Mouse (Mus musculus): ENCODE data around the gene Dqx1. TPM values are rescaled to one million over a fixed set of nuclear protein-coding genes. Genes with fewer than 3 reads are reported as not detected.

Dqx1 gene
- polyA plus RNA-seq, 1 experiment from 2014 or later = 24.0 TPM

- peak within 1 kb of the TSS; percentile 95 for H3K4me3 ChIP-seq (ENCODE audit: low read length)
- no peaks in the 10 kb centered on the region for H3K36me3 ChIP-seq (ENCODE audit: control insufficient read depth, insufficient read depth, low read length)
- peak within 1 kb of the TSS; percentile 97 for H3K9ac ChIP-seq (ENCODE audit: low read depth, low read length)
- under 1% methylated on average over 76 of the region's 76 CpGs for WGBS
- H3K4me1 ChIP-seq (ENCODE audit: control insufficient read depth, insufficient read depth, low read length) = peaks cover 16% of the 10 kb centered on the region
- peak; percentile 90 for ATAC-seq
- H3K9me3 ChIP-seq (ENCODE audit: control insufficient read depth, low read length) = no peaks in the 10 kb centered on the region
- H3K27ac ChIP-seq (ENCODE audit: low read length) = peak within 1 kb of the TSS; percentile 85
- peak within 1 kb of the TSS; percentile 78 for H3K4me2 ChIP-seq (ENCODE audit: low read depth, low read length)
- no peaks in the 10 kb centered on the region for H3K27me3 ChIP-seq (replicated peaks; ENCODE audit: control insufficient read depth, insufficient read depth, low read length)
These were observed 51.4 kb downstream of the Dqx1 start, which contains the start of gene Mrpl53 for GRCm38 (mm10) chr6:83108762-83109668. Gene Mrpl53, plus strand, starts transcription at chr6:83109040.

DNA sequence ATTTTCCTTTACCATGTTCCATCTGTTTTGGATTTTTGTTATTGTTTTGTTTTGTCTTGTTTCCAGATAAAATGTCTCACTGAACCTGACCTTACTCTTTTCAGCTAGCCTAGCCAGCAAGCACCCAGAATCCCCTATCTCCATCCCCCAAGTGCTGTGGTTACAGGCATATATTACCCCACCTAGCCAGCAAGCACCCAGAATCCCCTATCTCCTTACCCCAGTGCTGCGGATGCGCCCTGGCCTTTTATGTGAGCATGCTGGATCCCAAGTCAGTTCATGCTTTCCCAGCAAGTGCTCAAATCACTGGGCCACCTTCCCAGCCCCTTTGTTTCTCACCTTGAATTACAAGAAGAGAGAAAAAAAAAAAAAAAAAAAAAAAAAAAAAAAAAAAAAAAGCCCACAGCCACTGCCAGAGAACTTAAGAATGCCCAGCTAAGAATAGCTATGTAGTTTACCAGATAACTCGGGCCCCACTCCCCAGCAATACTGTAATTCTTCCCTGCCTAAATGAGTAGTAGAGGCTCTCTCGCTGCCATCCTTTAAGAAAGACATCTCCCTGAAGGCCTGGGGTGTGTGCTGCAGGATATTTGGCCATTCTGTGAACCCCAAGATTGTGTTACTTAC lies 54.0 kb downstream of the Dqx1 start:
- H3K9ac ChIP-seq (ENCODE audit: low read depth, low read length) = no peak overlapping the region
- H3K4me3 ChIP-seq (ENCODE audit: low read length) = no peak overlapping the region
- ATAC-seq = no peak
- no peaks in the 10 kb centered on the region for H3K9me3 ChIP-seq (ENCODE audit: control insufficient read depth, low read length)
- peaks cover 29% of the 10 kb centered on the region for H3K4me1 ChIP-seq (ENCODE audit: control insufficient read depth, insufficient read depth, low read length)
- 93% methylated on average over 4 of the region's 4 CpGs for WGBS
- no peak overlapping the region for H3K27ac ChIP-seq (ENCODE audit: low read length)
- no peaks in the 10 kb centered on the region for H3K36me3 ChIP-seq (ENCODE audit: control insufficient read depth, insufficient read depth, low read length)
- H3K27me3 ChIP-seq (replicated peaks; ENCODE audit: control insufficient read depth, insufficient read depth, low read length) = no peaks in the 10 kb centered on the region
- no peak overlapping the region for H3K4me2 ChIP-seq (ENCODE audit: low read depth, low read length)

DNA sequence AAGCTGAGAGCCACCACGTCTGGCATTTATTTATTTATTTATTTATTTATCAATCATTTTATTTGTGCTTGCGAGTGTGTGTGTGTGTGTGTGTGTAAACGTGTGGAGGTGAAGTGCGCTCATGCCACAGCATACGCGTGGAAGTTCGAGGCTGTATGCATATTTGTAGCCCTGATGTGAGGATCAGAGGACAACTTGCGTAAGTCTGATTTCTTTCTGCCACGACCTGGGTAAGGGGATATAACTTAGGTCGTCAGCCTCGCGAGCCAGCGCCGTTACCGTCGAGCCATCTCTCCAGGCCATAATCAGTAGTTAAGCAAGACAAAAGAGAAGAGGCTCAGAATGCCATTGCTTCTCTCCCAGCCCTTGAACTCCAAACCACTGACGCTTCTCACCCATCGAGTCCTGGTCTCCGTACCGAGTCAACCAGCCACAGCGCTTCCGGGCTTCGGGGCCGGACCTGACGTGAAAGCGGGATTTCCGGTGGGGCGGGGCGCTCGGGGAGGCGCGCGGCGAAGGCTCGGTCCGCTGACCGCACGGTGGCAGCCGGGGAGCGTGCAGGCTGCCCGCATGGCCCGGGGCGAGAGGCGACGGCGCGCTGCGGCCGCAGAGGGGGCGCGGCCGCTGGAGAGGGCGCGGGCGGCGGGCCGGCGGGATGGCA lies 57.5 kb downstream of the Dqx1 start, which contains the start of gene Mogs:
Gene Mogs (plus strand): TSS at position 486 of the 661 bp plus-strand sequence.
- 1% methylated on average over 44 of the region's 58 CpGs for WGBS
- Histone ChIP-seq H3K9ac (ENCODE audit: low read depth, low read length) (peak within 1 kb of the TSS; percentile 92), H3K4me1 (ENCODE audit: control insufficient read depth, insufficient read depth, low read length) (peaks cover 21% of the 10 kb centered on the region), H3K4me3 (ENCODE audit: low read length) (peak within 1 kb of the TSS; percentile 85), H3K36me3 (ENCODE audit: control insufficient read depth, insufficient read depth, low read length) (no peaks in the 10 kb centered on the region; the same call in 1 of the 2 replicates), H3K27ac (ENCODE audit: low read length) (peak within 1 kb of the TSS; percentile 87), H3K9me3 (ENCODE audit: control insufficient read depth, low read length) (no peaks in the 10 kb centered on the region), H3K4me2 (ENCODE audit: low read depth, low read length) (peak within 1 kb of the TSS; percentile 88), H3K27me3 (replicated peaks; ENCODE audit: control insufficient read depth, insufficient read depth, low read length) (no peaks in the 10 kb centered on the region)
- ATAC-seq = peak; percentile 92

DNA sequence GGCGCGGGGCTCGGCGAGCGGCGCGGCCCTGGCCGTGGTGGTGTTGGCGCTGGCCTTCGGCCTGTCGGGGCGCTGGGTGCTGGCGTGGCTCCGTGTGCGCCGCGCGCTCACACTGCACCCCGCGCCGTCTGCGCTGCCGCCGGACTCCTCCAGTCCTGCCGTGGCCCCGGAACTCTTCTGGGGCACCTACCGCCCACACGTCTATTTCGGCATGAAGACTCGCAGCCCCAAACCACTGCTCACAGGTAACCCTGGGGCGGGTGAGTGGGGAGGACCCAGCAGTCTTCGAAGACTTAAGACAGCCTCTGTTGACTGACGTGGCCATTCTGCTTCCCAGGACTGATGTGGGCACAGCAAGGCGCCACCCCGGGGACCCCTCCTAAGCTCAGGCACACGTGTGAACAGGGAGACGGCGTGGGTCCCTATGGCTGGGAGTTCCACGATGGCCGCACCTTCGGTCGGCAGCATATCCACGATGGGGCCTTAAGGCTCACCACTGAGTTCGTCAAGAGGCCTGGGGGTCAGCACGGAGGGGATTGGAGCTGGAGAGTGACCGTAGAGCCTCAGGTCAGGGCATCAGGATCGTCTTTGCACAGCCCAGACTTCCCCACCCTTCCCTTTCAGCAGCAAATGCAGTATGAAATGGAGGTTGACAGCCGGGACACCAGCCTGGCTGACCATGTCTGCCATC lies 58.2 kb downstream of the Dqx1 start:
- Histone ChIP-seq H3K27ac (ENCODE audit: low read length) (peak overlapping the region; percentile 72), H3K9me3 (ENCODE audit: control insufficient read depth, low read length) (no peaks in the 10 kb centered on the region)

GRCm38 (mm10) chr6:83116373-83117164 lies 58.9 kb downstream of the Dqx1 start:
- Histone ChIP-seq H3K27me3 (replicated peaks; ENCODE audit: control insufficient read depth, insufficient read depth, low read length) (no peaks in the 10 kb centered on the region), H3K4me2 (ENCODE audit: low read depth, low read length) (peak overlapping the region; percentile 88), H3K36me3 (ENCODE audit: control insufficient read depth, insufficient read depth, low read length) (no peaks in the 10 kb centered on the region; the same call in 1 of the 2 replicates), H3K27ac (ENCODE audit: low read length) (peak overlapping the region; percentile 72), H3K9me3 (ENCODE audit: control insufficient read depth, low read length) (no peaks in the 10 kb centered on the region), H3K9ac (ENCODE audit: low read depth, low read length) (peak overlapping the region; percentile 92), H3K4me3 (ENCODE audit: low read length) (peak overlapping the region; percentile 85), H3K4me1 (ENCODE audit: control insufficient read depth, insufficient read depth, low read length) (peaks cover 25% of the 10 kb centered on the region)
- WGBS = 71% methylated on average over 11 of the region's 11 CpGs
- ATAC-seq = no peak

More for the DNA sequence above, 58.2 kb downstream of the Dqx1 start:
- under 1% methylated on average over 46 of the region's 48 CpGs for WGBS
- Histone ChIP-seq H3K9ac (ENCODE audit: low read depth, low read length) (peak overlapping the region; percentile 92), H3K4me1 (ENCODE audit: control insufficient read depth, insufficient read depth, low read length) (peaks cover 25% of the 10 kb centered on the region), H3K36me3 (ENCODE audit: control insufficient read depth, insufficient read depth, low read length) (no peaks in the 10 kb centered on the region; the same call in 1 of the 2 replicates), H3K4me2 (ENCODE audit: low read depth, low read length) (peak overlapping the region; percentile 88), H3K4me3 (ENCODE audit: low read length) (peak overlapping the region; percentile 85), H3K27me3 (replicated peaks; ENCODE audit: control insufficient read depth, insufficient read depth, low read length) (no peaks in the 10 kb centered on the region)
- peak; percentile 70 for ATAC-seq

MicroRNAs within 50 kb of the gene (microRNA counts, 519-probe panel; counts per million panel counts)
- microRNA mmu-miR-3470a+mmu-miR-3470b = 1,672 counts per million, percentile 21 among the panel's probes with 10 or more counts

Small RNA genes within 50 kb of the gene (microRNA-seq; reads per million reads assigned to microRNA genes)
- gene Mir3470a (not detected), gene Mir7040 (not detected)

Other genes starting within 250 kb of the Dqx1 start
- gene Sema4f, start 118.1 kb upstream of the Dqx1 start, polyA plus RNA-seq (2015; fragmentation: Nextera tagmentation; extraction: Ambion mirVana) = 1.2 and 1.5 TPM in 2 replicates
- gene M1ap, start 110.9 kb upstream of the Dqx1 start, polyA plus RNA-seq (2015; fragmentation: Nextera tagmentation; extraction: Ambion mirVana) = 0.34 and 0.62 TPM in 2 replicates
- 9.5 and 9.6 TPM in 2 replicates for gene Dok1, start 24.4 kb upstream of the Dqx1 start, polyA plus RNA-seq (2015; fragmentation: Nextera tagmentation; extraction: Ambion mirVana)
- gene Loxl3, start 23.7 kb upstream of the Dqx1 start, polyA plus RNA-seq (2015; fragmentation: Nextera tagmentation; extraction: Ambion mirVana) = 11.3 and 11.9 TPM in 2 replicates
- 258 and 265 TPM in 2 replicates for gene Aup1, start 3.3 kb upstream of the Dqx1 start, polyA plus RNA-seq (2015; fragmentation: Nextera tagmentation; extraction: Ambion mirVana)
- 66.0 and 68.5 TPM in 2 replicates for gene Htra2, start 2.6 kb upstream of the Dqx1 start, polyA plus RNA-seq (2015; fragmentation: Nextera tagmentation; extraction: Ambion mirVana)
- gene Tlx2, start 12.4 kb downstream of the Dqx1 start, polyA plus RNA-seq (2015; fragmentation: Nextera tagmentation; extraction: Ambion mirVana) = 9.3 and 10.4 TPM in 2 replicates
- gene Pcgf1, start 20.0 kb downstream of the Dqx1 start, polyA plus RNA-seq (2015; fragmentation: Nextera tagmentation; extraction: Ambion mirVana) = 27.2 and 29.7 TPM in 2 replicates
- 0.58 and 0.62 TPM in 2 replicates for gene Lbx2, start 28.5 kb downstream of the Dqx1 start, polyA plus RNA-seq (2015; fragmentation: Nextera tagmentation; extraction: Ambion mirVana)
- 1.7 and 3.0 TPM in 2 replicates for gene Ccdc142, start 43.8 kb downstream of the Dqx1 start, polyA plus RNA-seq (2015; fragmentation: Nextera tagmentation; extraction: Ambion mirVana)
- gene Gm42688, start 43.8 kb downstream of the Dqx1 start, polyA plus RNA-seq (2015; fragmentation: Nextera tagmentation; extraction: Ambion mirVana) = 1.7 and 2.0 TPM in 2 replicates
- gene Mrpl53, start 51.2 kb downstream of the Dqx1 start, polyA plus RNA-seq (2015; fragmentation: Nextera tagmentation; extraction: Ambion mirVana) = 118 and 134 TPM in 2 replicates
- gene Mogs, start 57.7 kb downstream of the Dqx1 start, polyA plus RNA-seq (2015; fragmentation: Nextera tagmentation; extraction: Ambion mirVana) = 8.8 and 9.4 TPM in 2 replicates
- 94.4 and 95.5 TPM in 2 replicates for gene Wbp1, start 63.7 kb downstream of the Dqx1 start, polyA plus RNA-seq (2015; fragmentation: Nextera tagmentation; extraction: Ambion mirVana)
- gene Ino80b, start 67.6 kb downstream of the Dqx1 start, polyA plus RNA-seq (2015; fragmentation: Nextera tagmentation; extraction: Ambion mirVana) = 8.2 and 8.8 TPM in 2 replicates
- gene Rtkn, start 77.6 kb downstream of the Dqx1 start, polyA plus RNA-seq (2015; fragmentation: Nextera tagmentation; extraction: Ambion mirVana) = 24.4 and 26.1 TPM in 2 replicates
- 2.9 and 4.6 TPM in 2 replicates for gene Wdr54, start 98.6 kb downstream of the Dqx1 start, polyA plus RNA-seq (2015; fragmentation: Nextera tagmentation; extraction: Ambion mirVana)
- gene 1700003E16Rik, start 98.6 kb downstream of the Dqx1 start, polyA plus RNA-seq (2015; fragmentation: Nextera tagmentation; extraction: Ambion mirVana) = 1.9 and 2.4 TPM in 2 replicates
- 73.5 and 84.5 TPM in 2 replicates for gene Dctn1, start 108.1 kb downstream of the Dqx1 start, polyA plus RNA-seq (2015; fragmentation: Nextera tagmentation; extraction: Ambion mirVana)
- 0.56 and 1.2 TPM in 2 replicates for gene Slc4a5, start 162.0 kb downstream of the Dqx1 start, polyA plus RNA-seq (2015; fragmentation: Nextera tagmentation; extraction: Ambion mirVana)

Data from intestine, embryonic 16.5 days (tissue).